Mouse (Mus musculus): Measurements from ENCODE around the gene Hmox1.

DNA sequence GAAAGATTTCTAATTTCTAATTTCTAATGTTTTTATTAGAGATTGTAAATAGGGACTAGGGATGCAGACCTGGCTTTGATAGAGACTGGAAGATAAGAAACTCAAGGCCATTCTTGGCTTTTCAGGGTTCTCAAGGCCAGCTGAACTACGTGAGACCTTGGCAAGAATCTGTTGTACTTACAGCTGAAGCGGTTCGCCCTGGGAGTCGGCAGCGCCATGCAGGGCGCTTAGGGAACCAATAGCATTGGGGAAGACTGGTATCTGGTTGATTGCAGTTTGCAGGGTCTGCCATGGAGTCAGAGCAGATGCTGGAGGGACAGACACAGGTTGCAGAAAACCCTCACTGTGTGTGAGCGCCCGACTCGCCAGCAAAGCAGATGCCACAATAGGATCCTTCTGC is 14.6 kb upstream of the Hmox1 start:
- TF ChIP-seq POLR2A (IDR thresholded peaks at IDR 0.05; ENCODE audit: control insufficient read depth, low read depth, low read length), result no peak
- no peak for TF ChIP-seq CTCF (IDR thresholded peaks at IDR 0.05; ENCODE audit: control insufficient read depth, insufficient read depth, insufficient replicate concordance, low read depth, low read length)
